Mouse (Mus musculus): ENCODE results near the gene Foxp2. TPM values are rescaled to one million over a fixed set of nuclear protein-coding genes. Genes with fewer than 3 reads are reported as not detected.

Foxp2 gene
- total RNA-seq (2021), result 1 to 10 TPM; 2.9 to 5.9 TPM
- long read RNA-seq, result 0 reads

- peak; percentile 32 to 52 for DNase-seq (ENCODE audit: low spot score in 2 of 2)
Observed at GRCm38 (mm10) chr6:14901183-14901970, at the start of gene Foxp2. TSS of gene Foxp2 (plus strand) at chr6:14901349.

GRCm38 (mm10) chr6:14885199-14885598, 15.9 kb upstream of the Foxp2 start:
- no peak for DNase-seq (ENCODE audit: low spot score in 2 of 2)

GRCm38 (mm10) chr6:14897028-14897427, 4.1 kb upstream of the Foxp2 start:
- DNase-seq (ENCODE audit: low spot score in 2 of 2), result no peak

- peak; percentile 8 to 34 for DNase-seq (ENCODE audit: low spot score in 2 of 2)
Observed at GRCm38 (mm10) chr6:14898096-14898855, 2.9 kb upstream of the Foxp2 start.

GRCm38 (mm10) chr6:14899021-14899610, 2.0 kb upstream of the Foxp2 start:
- no peak for DNase-seq (ENCODE audit: low spot score in 2 of 2)

GRCm38 (mm10) chr6:14899936-14900578, 1.1 kb upstream of the Foxp2 start:
- peak in 1 of 2 experiments; percentile 25 for DNase-seq (ENCODE audit: low spot score in 2 of 2)

- DNase-seq (ENCODE audit: low spot score in 2 of 2), result peak; percentile 57 to 71
Observed at GRCm38 (mm10) chr6:14900579-14901021, 549 bp upstream of the Foxp2 start.

- no peak for DNase-seq (ENCODE audit: low spot score in 2 of 2)
Observed at GRCm38 (mm10) chr6:14901971-14902670, 972 bp downstream of the Foxp2 start.

GRCm38 (mm10) chr6:14903271-14903965, 2.3 kb downstream of the Foxp2 start:
- DNase-seq (ENCODE audit: low spot score in 2 of 2), result no peak

GRCm38 (mm10) chr6:14915066-14915465, 13.9 kb downstream of the Foxp2 start:
- no peak for DNase-seq (ENCODE audit: low spot score in 2 of 2)

GRCm38 (mm10) chr6:14922704-14923103, 21.6 kb downstream of the Foxp2 start:
- DNase-seq (ENCODE audit: low spot score in 2 of 2), result no peak

GRCm38 (mm10) chr6:14924976-14925489, 23.9 kb downstream of the Foxp2 start:
- no peak for DNase-seq (ENCODE audit: low spot score in 2 of 2)

- DNase-seq (ENCODE audit: low spot score in 2 of 2), result no peak
Observed at GRCm38 (mm10) chr6:14951060-14951459, 49.9 kb downstream of the Foxp2 start.

- DNase-seq (ENCODE audit: low spot score in 2 of 2), result no peak
Observed at GRCm38 (mm10) chr6:14952731-14953130, 51.6 kb downstream of the Foxp2 start.

GRCm38 (mm10) chr6:14977042-14977441, 75.9 kb downstream of the Foxp2 start:
- DNase-seq (ENCODE audit: low spot score in 2 of 2), result no peak

- no peak for DNase-seq (ENCODE audit: low spot score in 2 of 2)
Observed at GRCm38 (mm10) chr6:14978201-14978600, 77.1 kb downstream of the Foxp2 start.

- DNase-seq (ENCODE audit: low spot score in 2 of 2), result no peak
Observed at GRCm38 (mm10) chr6:15008113-15008512, 107.0 kb downstream of the Foxp2 start.

GRCm38 (mm10) chr6:15028488-15028887, 127.3 kb downstream of the Foxp2 start:
- DNase-seq (ENCODE audit: low spot score in 2 of 2), result no peak

- DNase-seq (ENCODE audit: low spot score in 2 of 2), result no peak
Observed at GRCm38 (mm10) chr6:15029446-15030125, 128.4 kb downstream of the Foxp2 start.

Measured in layer of hippocampus, postnatal 10 days (tissue).